Mouse (Mus musculus): ENCODE data around the gene Malrd1. TPM values are rescaled to one million over a fixed set of nuclear protein-coding genes. Genes with fewer than 3 reads are reported as not detected.

The Malrd1 gene
- total and polyA plus RNA-seq, 3 experiments = not detected

GRCm38 (mm10) chr2:16029752-16030151 lies 503.5 kb downstream of the Malrd1 start:
- Histone ChIP-seq H3K79me2 (ENCODE audit: control insufficient read depth, insufficient read depth, low read length, poor library complexity) (no peaks in the 10 kb centered on the region), H3K4me3 (ENCODE audit: control insufficient read depth in 1 of 2, insufficient read depth in 1 of 2, low read depth in 2 of 2, low read length in 2 of 2) (no peak overlapping the region), H3K27me3 (ENCODE audit: control insufficient read depth in 1 of 2, insufficient read depth in 2 of 2, low read length in 2 of 2) (no peaks in the 10 kb centered on the region), H3K9ac (ENCODE audit: control insufficient read depth, low read depth, low read length, poor library complexity, severe bottlenecking) (no peak overlapping the region), H3K27ac (ENCODE audit: control insufficient read depth, low read depth, low read length) (no peak overlapping the region), H3K36me3 (ENCODE audit: control insufficient read depth in 1 of 2, insufficient read depth in 2 of 2, low read length in 2 of 2) (no peaks in the 10 kb centered on the region), H3K4me1 (ENCODE audit: control insufficient read depth in 1 of 2, insufficient read depth in 2 of 2, low read length in 2 of 2) (no peaks in the 10 kb centered on the region), H3K9me3 (replicated peaks; ENCODE audit: insufficient read depth, low read length) (no peaks in the 10 kb centered on the region)
- TF ChIP-seq RCOR1 (IDR thresholded peaks at IDR 0.05; ENCODE audit: low read depth, low read length) (no peak), POLR2A (IDR thresholded peaks at IDR 0.05; ENCODE audit: control insufficient read depth in 1 of 2, insufficient read depth in 1 of 2, low read depth in 1 of 2, low read length in 2 of 2, poor library complexity in 1 of 2) (no peak), CTCF (IDR thresholded peaks at IDR 0.05 in 2 of 3, conservative IDR thresholded peaks at IDR 0.05 in 1 of 3; ENCODE audit: control insufficient read depth in 1 of 3, insufficient read depth in 1 of 3, low read depth in 2 of 3, low read length in 3 of 3, poor library complexity in 1 of 3, severe bottlenecking in 1 of 3) (no peak), CHD2 (IDR thresholded peaks at IDR 0.05; ENCODE audit: low read length) (no peak), CHD1 (IDR thresholded peaks at IDR 0.05; ENCODE audit: low read depth, low read length) (no peak), MYB (IDR thresholded peaks at IDR 0.05; ENCODE audit: low read depth, low read length) (no peak)
- DNase-seq (ENCODE audit: low read depth, low spot score) = no peak

- no peaks in the 10 kb centered on the region for H3K27me3 ChIP-seq (ENCODE audit: control insufficient read depth in 1 of 2, insufficient read depth in 2 of 2, low read length in 2 of 2)
- TF ChIP-seq USF2 (IDR thresholded peaks at IDR 0.05; ENCODE audit: borderline replicate concordance in 1 of 2, insufficient read depth in 1 of 2, low read depth in 1 of 2, low read length in 2 of 2) = no peak
- TF ChIP-seq HCFC1 (IDR thresholded peaks at IDR 0.05; ENCODE audit: low read depth, low read length) = no peak
- no peak for TF ChIP-seq MAFK (IDR thresholded peaks at IDR 0.05; ENCODE audit: borderline replicate concordance, low read depth, low read length)
- TF ChIP-seq CTCF (IDR thresholded peaks at IDR 0.05 in 2 of 3, conservative IDR thresholded peaks at IDR 0.05 in 1 of 3; ENCODE audit: control insufficient read depth in 1 of 3, insufficient read depth in 1 of 3, low read depth in 2 of 3, low read length in 3 of 3, poor library complexity in 1 of 3, severe bottlenecking in 1 of 3) = no peak
- TF ChIP-seq ZNF384 (IDR thresholded peaks at IDR 0.05; ENCODE audit: low read depth, low read length) = no peak
- TF ChIP-seq MEF2A (IDR thresholded peaks at IDR 0.05; ENCODE audit: extremely low read depth, insufficient replicate concordance, low read depth, low read length, poor library complexity, severe bottlenecking) = no peak
- H3K4me1 ChIP-seq (ENCODE audit: control insufficient read depth in 1 of 2, insufficient read depth in 2 of 2, low read length in 2 of 2) = no peaks in the 10 kb centered on the region
- no peak for DNase-seq (ENCODE audit: low read depth, low spot score)
- no peaks in the 10 kb centered on the region for H3K79me2 ChIP-seq (ENCODE audit: control insufficient read depth, insufficient read depth, low read length, poor library complexity)
- no peaks in the 10 kb centered on the region for H3K36me3 ChIP-seq (ENCODE audit: control insufficient read depth in 1 of 2, insufficient read depth in 2 of 2, low read length in 2 of 2)
- no peak overlapping the region for H3K27ac ChIP-seq (ENCODE audit: control insufficient read depth, low read depth, low read length)
- no peak overlapping the region for H3K4me3 ChIP-seq (ENCODE audit: control insufficient read depth in 1 of 2, insufficient read depth in 1 of 2, low read depth in 2 of 2, low read length in 2 of 2)
- no peaks in the 10 kb centered on the region for H3K9me3 ChIP-seq (replicated peaks; ENCODE audit: insufficient read depth, low read length)
- no peak overlapping the region for H3K9ac ChIP-seq (ENCODE audit: control insufficient read depth, low read depth, low read length, poor library complexity, severe bottlenecking)
These were observed 505.3 kb downstream of the Malrd1 start for GRCm38 (mm10) chr2:16031559-16031958.

GRCm38 (mm10) chr2:16032804-16033203 lies 506.5 kb downstream of the Malrd1 start:
- Histone ChIP-seq H3K4me1 (ENCODE audit: control insufficient read depth in 1 of 2, insufficient read depth in 2 of 2, low read length in 2 of 2) (no peaks in the 10 kb centered on the region), H3K79me2 (ENCODE audit: control insufficient read depth, insufficient read depth, low read length, poor library complexity) (no peaks in the 10 kb centered on the region), H3K27me3 (ENCODE audit: control insufficient read depth in 1 of 2, insufficient read depth in 2 of 2, low read length in 2 of 2) (no peaks in the 10 kb centered on the region), H3K36me3 (ENCODE audit: control insufficient read depth in 1 of 2, insufficient read depth in 2 of 2, low read length in 2 of 2) (no peaks in the 10 kb centered on the region), H3K27ac (ENCODE audit: control insufficient read depth, low read depth, low read length) (no peak overlapping the region), H3K9ac (ENCODE audit: control insufficient read depth, low read depth, low read length, poor library complexity, severe bottlenecking) (no peak overlapping the region), H3K4me3 (ENCODE audit: control insufficient read depth in 1 of 2, insufficient read depth in 1 of 2, low read depth in 2 of 2, low read length in 2 of 2) (no peak overlapping the region), H3K9me3 (replicated peaks; ENCODE audit: insufficient read depth, low read length) (no peaks in the 10 kb centered on the region)
- TF ChIP-seq EP300 (IDR thresholded peaks at IDR 0.05; ENCODE audit: low read depth in 1 of 2, low read length in 2 of 2) (no peak), KAT2A (conservative IDR thresholded peaks at IDR 0.05; ENCODE audit: low read depth, low read length) (no peak), ZMIZ1 (IDR thresholded peaks at IDR 0.05; ENCODE audit: low read depth, low read length) (no peak)
- DNase-seq (ENCODE audit: low read depth, low spot score) = no peak
